Mouse (Mus musculus): ENCODE results near the gene Palm2. TPM values are rescaled to one million over a fixed set of nuclear protein-coding genes. Genes with fewer than 3 reads are reported as not detected.
A peak's percentile ranks its signal among the peaks of the same experiment; 100 is the strongest.

Palm2 gene
- total RNA-seq, 2 experiments from 2014 or later = 63.4 to 65.6 TPM

DNA sequence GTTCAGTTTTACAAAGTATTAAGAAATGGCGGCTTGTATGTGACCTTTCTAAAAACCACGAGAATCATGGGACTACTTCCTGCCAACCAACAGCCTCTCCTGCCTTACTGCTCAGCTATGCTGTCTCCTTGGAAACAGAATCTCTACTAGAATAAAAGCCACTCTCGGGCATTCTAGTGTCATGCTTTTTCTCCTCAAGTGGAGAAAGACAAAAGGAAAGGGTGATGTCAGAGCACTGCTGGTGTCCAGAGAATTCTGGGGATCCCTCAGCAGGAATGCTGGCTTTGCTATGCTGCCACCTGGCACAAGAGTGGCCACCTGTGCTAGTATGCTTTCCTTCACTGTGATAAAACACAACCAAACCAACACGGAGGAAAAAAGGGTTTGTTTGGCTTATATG, 226.4 kb downstream of the Palm2 start:
- DNase-seq (ENCODE audit: low spot score in 2 of 2) = no peak

DNA sequence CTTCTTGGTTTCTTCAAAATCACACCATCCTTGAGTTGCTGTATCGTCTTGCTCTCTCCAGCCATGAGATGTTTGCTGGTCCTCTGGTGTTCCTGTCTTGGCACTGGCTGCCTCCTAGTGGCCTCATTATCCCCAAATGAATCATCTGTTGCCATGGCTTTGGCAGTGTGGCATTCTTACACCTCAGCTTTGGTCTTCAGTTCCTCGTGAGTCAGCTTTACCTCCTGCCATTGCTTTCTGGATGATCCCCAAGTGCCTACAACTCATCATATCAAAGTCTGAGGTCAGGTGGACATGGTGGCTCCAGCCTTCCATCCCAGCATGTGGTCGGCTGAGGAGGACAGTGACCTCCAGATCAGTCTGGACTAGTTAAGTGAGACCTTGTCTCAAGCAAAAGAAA, 232.1 kb downstream of the Palm2 start:
- DNase-seq (ENCODE audit: low spot score in 2 of 2) = no peak

DNA sequence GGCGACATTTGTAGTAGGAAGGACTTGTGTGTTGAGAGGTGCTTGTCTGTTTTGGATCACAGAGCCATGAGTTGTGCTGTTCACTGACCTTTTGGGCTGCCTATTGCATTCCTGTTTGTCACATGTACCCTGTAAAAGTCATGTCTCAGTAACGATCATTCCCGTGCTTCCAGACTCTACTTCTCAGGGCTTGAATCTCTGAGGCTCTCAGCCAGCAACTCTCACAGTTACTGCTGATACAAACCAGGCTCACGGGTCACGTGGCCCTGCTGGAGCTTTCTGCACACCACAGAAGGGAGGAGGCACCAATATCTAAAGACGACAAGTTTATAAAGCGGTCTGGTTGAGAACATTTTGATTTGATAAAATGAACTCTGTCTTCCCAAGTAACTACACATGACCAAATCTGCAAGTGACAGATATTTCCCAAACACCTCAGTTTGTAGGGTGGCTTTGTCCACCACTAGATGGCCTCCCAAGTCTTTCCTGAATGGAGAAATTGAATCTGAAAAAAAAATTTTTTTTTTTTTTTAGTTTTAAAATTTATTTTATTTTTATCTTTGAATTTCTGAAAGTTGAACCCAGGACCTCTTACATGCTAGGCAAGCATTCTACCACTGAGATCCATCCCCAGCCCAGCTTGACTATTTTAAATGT, 236.9 kb downstream of the Palm2 start:
- DNase-seq (ENCODE audit: low spot score in 2 of 2) = no peak

DNA sequence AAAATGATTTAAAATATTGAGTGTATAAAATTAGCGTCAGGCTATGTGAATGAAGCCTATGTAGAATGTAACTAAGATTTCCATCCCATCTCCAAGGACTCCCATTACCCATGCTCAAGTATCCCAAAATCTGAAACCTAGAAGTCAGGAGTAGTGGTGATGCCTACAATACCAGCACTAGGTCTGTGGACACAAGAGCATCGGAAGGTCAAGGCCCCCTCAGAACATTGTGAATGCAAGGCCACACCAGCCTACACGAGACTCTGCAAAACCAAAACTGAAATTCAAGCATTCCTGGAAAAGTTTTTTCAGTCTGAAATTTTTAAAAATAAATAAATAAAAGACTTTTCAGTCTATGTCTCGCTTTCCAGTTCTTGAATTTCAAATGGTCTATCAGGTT, 238.5 kb downstream of the Palm2 start:
- no peak for DNase-seq (ENCODE audit: low spot score in 2 of 2)

DNA sequence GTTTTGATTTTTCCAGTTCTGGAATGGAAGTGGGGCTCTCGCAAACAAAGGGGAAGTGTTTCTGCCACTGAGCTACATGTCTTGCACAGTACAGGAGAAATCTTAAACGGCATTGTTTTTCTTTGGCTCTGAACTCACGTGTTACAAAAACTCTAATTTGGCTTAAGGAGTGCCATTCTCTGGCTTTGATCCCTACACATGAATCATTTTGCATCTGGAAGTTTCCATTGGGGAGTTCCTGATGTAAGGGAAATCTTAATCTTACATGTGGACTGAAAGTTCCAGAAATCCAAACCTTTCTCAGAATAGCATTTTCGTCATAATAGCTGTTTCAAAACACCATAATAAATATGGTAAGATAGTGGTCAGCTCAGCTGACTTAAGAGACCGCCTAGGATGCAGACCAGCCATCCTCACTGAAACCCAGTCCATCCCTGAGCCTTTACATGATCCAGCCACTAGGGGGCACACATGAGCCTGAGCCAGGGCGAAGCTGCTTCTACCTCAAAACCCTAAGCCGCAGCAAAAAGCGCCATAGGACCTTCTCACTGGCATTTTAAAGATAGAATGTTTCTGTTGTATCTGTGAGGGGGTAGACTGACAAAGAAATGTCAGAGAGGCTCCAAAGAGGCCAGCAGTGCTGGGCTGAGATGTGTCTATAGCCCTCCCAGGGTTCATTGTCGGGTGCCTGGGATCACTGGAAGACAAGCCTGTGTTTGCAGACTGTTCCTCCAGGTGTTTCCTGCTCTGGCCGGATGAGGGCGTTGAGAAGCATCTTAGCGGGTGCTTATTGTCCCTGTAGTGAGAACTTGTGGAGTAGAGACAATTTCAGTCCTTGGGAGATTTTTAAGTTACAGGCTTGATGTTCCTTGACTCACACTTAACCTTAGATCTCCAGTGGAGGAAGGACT, 239.2 kb downstream of the Palm2 start:
- peak; percentile 90 to 95 for DNase-seq (ENCODE audit: low spot score in 2 of 2)

DNA sequence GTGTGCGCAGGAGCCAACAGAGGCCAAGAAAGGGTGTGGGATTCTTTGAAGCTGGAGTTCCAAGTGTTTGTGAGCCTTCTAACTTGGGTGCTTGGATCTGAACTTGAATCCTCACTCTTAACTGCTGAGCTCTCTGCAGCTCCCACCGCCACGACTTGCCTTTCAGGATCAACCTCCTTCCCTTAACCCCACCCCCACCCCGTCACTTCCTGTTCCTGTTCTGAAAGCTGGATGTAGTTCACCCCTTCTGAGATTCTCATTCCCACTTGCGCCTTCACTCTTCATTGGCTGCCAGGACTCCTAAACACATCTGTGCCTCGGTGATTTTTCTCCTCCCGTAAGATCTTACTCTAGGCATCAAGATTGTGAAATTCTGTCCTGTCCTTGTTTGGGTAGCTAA, 240.3 kb downstream of the Palm2 start:
- DNase-seq (ENCODE audit: low spot score in 2 of 2) = no peak

DNA sequence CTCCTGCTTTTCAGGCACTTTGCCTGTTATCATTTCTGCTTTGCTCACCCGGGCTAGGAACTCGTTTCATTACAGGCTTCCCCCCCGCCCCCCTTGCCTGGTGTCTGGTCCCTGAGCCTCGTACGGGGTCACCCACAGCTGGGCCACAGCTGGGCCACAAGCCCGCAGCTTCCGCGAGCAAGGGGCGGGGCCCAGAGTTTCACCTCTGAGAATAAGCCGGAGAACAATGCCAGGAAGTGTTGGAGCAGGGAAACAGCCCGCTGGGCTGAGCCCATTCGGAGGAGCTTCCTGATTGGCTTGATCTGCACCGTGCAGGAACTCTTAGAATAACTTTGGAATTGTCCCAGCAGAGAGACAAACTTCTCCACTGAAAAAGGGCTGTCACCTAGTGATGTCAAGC, 241.3 kb downstream of the Palm2 start:
- DNase-seq (ENCODE audit: low spot score in 2 of 2) = no peak

DNA sequence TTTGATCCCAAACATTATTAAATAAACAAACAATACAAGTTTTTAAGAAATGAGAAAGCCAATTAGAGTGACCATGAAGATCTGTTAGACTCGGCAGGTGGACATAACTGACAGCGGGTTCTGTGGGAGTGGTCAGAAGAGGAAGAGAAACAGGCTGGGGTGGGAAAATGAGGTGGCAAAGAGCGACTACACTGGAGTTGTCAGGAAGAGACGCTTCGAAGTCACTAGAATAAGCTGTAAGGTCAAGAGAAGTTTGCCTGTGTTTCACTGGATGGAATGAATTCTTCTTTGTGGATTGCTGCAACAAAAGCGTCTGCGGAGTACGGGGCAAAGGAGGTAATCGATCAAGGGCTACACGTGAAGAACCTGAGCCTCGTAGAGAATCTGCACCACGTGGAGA, 243.9 kb downstream of the Palm2 start:
- DNase-seq (ENCODE audit: low spot score in 2 of 2) = no peak

DNA sequence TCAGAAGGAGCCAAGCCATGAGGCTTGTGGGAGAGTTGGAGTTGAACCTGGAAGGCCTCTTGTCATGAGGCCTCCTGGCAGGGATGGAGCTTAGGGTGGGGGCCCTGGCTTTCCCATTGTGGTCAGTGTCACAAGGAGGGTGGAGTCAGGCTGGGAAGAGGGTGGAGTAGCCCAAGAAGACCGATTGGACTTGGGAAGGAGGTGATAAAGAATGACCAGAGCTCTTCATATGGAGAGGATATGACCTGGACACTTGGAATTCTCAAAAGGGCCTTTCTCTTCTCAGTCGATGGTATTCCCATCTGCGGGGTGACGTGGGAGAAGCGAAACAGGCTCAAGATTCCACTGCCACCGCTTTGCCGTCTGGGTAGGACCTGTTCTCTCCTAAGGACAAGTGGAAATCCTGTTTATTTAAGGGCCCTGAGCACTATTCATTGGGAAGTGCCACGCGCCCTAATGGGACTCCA, 245.0 kb downstream of the Palm2 start:
- DNase-seq (ENCODE audit: low spot score in 2 of 2) = no peak

DNA sequence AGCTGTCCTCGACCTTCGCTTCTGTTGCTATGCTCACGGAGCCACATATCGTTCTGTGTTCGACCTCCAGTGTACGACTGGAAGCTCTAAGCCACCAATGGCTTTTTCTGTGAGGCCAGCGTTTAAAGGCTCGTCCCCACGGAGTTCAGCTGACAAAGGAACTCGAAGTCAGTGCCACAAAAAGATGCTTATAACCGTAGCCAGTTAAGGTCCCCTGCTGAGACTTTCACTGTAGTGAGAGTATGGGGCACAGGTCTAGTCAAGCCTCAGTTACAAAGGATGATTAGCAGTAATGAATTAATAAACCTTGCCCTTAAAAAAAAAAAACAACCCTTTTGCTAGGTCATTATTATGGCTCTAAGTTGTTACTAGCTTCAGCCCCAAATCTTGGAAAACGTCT, 246.1 kb downstream of the Palm2 start:
- no peak for DNase-seq (ENCODE audit: low spot score in 2 of 2)

DNA sequence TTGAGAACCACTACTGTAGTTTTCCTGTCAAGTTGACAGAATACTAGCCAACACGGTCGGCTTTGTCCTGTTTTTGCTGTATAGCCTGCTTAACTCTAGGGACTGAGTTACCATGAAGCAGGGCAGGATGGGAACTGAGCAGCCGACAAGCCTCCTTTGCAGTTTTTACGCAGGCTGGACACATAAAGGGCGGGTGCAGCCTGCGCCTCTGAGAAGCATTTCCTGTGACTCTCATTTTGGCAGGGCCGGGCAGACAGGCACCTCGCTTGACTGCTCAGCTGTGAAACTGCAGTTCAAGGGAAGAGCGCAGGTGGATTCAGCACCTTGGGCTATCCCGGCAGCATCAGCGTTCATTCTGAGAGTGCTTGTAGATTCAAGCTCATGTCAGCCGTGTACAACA, 247.5 kb downstream of the Palm2 start:
- no peak for DNase-seq (ENCODE audit: low spot score in 2 of 2)

DNA sequence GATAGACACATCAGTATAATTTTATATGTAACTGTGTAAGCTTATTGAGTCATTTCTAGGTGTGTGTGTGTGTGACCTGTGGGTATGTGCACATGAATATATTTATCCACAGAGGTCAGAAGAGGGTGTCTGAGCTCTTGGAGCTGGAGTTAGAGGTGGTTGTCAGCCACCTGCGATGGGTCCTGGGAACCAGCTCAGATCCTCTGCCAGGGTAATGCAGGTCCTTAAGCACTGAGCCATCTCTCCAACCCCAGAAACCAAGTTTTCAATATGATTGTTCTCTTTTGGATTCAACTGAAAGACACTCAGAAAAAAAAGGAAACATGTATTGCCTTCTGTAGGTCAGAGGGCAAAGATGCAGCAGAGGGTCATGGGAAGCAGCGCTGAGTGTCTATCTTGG, 248.3 kb downstream of the Palm2 start:
- no peak for DNase-seq (ENCODE audit: low spot score in 2 of 2)

DNA sequence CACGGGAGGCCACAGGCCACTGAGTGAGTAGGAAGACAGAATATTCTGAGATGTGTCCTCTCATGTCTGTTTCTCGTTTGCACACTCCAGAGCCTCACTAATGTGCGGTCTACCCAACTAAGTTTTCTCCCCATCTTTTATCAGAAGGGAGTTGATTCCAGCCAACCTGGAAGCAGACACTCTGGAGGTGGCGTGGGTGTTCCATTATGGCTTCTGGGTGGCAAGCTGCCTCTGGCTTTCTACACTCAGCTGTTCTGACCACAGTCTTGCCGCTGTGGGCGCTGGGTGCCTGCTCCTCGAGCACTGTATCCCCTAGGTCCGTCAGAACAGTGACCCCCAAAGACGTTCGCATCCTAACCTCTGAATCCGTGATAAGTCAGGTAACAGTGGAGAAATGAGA, 248.9 kb downstream of the Palm2 start:
- peak; percentile 62 to 68 for DNase-seq (ENCODE audit: low spot score in 2 of 2)

DNA sequence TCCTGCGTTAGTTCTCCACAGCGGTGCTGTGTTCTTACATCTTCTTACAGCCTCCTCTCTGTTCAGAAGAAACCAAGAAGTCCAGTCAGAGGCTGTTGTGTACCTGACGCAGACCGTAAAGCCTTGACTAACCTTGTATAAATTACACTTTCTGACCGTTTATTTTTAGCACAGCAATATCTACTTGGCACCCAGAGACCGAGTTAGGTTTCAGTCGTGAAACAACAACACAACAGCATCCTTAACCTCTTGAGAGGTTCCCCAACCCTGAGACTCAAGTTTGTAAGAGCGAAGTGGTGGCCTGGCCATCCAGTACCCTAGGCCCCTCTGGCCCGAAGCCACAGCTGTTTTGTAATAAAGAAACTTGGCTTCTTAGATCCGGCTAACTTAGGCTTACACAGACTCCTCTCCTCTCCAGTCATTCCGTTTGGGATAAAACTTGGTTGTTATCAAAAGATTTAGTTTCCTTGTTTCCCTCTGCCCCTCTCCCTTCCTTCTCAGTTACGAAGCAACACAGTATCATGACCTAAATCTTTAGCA, 250.7 kb downstream of the Palm2 start:
- DNase-seq (ENCODE audit: low spot score in 2 of 2) = no peak

DNA sequence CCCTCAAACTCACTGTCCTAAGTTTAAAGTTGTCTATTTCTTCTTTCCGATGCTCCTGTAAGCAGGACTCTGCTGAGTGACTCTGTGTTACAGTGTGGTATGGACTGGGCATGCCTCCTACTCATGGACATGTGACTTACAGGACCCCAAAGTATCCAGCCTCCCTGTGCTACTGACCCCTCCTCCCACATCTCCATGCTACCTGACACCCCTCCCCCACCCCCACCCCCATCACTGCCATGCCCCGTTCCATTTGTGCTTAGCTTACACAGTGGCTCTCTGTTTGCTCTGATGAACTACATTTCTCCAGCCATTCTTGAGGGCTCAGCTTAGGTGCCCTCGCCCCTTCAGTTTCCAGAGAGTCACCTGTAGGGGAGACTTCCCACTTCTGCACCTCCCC, 252.7 kb downstream of the Palm2 start:
- no peak for DNase-seq (ENCODE audit: low spot score in 2 of 2)

DNA sequence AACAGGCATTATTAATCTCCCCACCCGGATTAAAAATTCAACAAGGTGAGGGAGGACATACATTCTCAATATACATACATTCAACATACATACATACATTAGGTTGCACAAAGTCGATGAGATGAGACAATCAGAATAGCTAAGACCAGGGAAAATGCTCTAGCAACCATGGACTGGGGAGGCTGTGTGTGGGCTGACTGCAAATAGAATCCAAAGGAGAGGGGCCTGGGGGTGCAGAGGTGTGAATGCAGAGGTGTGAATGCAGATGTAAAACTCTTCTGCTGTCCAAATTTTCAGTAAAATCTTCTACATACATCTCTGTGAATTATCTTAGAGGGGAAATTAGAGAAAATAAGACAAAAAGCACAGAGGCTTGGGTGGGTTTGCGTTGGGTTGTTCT, 253.5 kb downstream of the Palm2 start:
- peak in 1 of 2 experiments; percentile 46 for DNase-seq (ENCODE audit: low spot score in 2 of 2)

DNA sequence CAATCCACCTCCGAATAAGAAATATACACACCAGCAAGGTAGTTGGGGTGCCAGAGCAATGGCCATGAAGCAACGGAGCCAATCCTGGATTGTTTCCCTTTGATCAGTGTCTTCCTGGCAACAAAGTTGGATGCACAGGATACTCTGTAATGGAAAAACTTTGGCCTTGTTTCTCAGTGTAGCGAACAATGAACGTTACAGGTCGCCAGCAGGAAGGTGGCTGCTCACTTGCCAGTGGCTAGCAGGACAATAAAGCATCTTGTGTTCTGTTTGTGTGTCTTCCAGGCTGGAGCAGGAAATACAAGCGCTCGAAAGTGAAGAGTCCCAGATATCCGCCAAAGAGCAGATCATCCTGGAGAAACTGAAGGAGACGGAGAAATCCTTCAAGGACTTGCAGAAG, 254.1 kb downstream of the Palm2 start:
- no peak for DNase-seq (ENCODE audit: low spot score in 2 of 2)

DNA sequence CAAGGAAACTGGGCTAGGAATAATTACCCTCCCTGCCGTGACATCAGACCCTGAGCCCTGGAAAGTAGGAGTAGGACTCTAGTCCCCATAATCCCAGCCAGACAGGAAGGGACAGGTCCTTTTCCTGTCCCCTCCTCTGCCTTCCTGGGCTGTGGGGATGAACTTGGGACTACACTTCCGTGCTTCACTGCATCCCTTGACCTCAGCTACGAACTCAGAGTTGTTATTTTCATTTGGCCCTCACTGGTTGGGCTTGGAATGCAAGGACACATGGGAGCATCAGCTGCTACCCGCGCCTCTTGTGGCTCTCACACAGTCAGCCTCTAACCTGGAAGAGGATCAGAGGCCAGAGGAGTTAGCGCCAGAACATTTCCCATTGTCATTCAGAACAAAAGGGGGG, 256.0 kb downstream of the Palm2 start:
- no peak for DNase-seq (ENCODE audit: low spot score in 2 of 2)

DNA sequence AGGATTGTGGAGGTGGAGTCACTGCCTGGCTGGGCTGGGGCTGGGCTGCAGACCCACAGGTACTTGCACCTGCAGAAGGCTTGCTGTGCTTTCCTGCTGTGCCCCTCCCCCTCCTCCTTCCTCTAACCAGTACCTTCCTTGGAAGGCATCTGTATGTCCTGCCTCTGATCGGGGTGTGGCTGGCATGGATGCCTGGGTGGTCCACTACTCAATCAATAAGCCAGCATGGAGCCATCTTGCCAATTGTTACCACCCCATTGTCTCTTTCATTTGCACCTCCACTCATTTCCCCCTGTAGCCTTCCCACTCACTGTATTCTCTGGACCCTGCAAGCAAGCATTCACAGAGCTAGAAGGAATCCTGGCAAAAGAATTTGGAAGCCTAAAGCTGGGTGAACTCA, 256.8 kb downstream of the Palm2 start:
- DNase-seq (ENCODE audit: low spot score in 2 of 2) = no peak

DNA sequence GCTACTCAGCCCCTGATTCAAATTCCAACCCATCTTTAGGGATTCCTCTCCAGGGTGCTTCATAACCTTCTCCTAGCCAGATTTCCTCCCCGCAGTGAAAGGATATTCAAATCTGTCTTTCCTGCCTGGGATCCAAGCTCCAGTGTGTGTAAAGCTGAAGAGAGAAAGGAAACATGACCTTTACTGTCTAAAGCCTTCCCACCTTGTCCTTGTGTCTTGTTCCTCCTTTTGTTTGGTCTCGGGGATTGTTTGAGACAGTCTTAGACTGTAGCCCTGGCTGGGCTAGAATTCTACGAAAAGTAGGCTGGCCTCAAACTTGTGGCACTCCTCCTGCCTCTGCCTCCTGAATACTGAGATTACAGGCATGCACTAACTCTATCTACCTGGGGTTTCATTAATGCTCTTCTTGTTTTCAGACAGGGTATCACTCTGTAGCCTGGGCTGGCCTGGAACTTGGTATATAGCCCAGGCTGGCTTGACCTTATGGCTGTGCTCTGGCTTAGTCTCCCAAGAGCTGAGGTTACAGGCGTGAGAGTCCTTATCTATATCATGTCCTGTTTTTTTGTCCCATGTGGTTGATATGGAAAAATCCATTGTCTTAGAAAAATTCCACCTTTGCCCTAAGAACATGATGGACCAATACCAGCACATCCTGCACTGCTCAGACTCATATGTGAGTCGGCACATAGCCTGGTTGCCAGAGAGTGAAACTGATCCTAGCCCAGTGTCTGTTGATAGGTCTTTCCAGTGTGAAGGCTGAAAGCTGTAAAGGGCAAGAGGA, 260.5 kb downstream of the Palm2 start:
- DNase-seq (ENCODE audit: low spot score in 2 of 2) = no peak

DNA sequence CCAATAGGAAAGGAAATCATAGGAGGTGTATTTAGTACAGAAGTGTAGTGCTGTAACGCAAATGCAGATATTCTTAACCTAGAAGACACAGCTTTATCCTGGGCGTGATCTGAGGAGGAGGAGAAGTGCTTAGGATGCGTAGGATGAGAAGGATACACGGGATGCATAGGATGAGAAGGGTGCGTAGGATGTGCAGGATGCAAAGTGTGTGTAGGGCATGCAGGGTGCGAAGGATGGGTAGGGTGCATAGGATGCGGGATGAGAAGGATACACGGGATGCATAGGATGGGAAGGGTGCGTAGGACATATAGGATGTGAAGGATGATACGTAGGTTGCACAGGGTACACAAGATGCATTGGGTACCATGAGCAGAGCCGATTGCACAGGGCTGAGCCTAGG, 262.9 kb downstream of the Palm2 start:
- DNase-seq (ENCODE audit: low spot score in 2 of 2) = no peak

Measured in left cerebral cortex, adult 18-20 months (tissue).